Mouse (Mus musculus) hindbrain, embryonic 11.5 days (tissue): ENCODE data around the gene 5730409E04Rik. TPM values are rescaled to one million over a fixed set of nuclear protein-coding genes. Genes with fewer than 3 reads are reported as not detected.

ENCODE experiments used
- ATAC-seq: fragments of 200-750 bp; cut with Nextera tagmentation; 2 replicates; pipeline ENCODE4 v1.8.0; 2017; ENCODE audit warnings: mild to moderate bottlenecking, moderate TSS enrichment, moderate library complexity; ENCODE audit not compliant: low FRiP score
- DNase-seq: peaks from one replicate; pipeline ENCODE4 v3.0.0-alpha.2; 2015; ENCODE audit warnings: low spot score
- H3K27ac ChIP-seq: fragments of 300-500 bp; sonication (generic); 2 replicates; pipeline ENCODE4 v1.5.1; 2014; ENCODE audit warnings: mild to moderate bottlenecking, low read depth, low read length
- H3K27me3 ChIP-seq: fragments of 300-500 bp; sonication (generic); 2 replicates; pipeline ENCODE4 v1.6.1; 2014; ENCODE audit warnings: mild to moderate bottlenecking, low read length, moderate library complexity, mixed read lengths; ENCODE audit not compliant: control insufficient read depth, insufficient read depth
- H3K36me3 ChIP-seq: fragments of 300-500 bp; sonication (generic); 2 replicates; pipeline ENCODE4 v1.6.1; 2014; ENCODE audit warnings: mild to moderate bottlenecking, low read length, moderate library complexity, mixed read lengths; ENCODE audit not compliant: control insufficient read depth, insufficient read depth
- H3K4me1 ChIP-seq: fragments of 300-500 bp; sonication (generic); replicated peaks from 2 replicates; pipeline ENCODE4 v1.6.1; 2014; ENCODE audit warnings: low read length, mixed read lengths; ENCODE audit not compliant: control insufficient read depth, insufficient read depth
- H3K4me2 ChIP-seq: fragments of 300-500 bp; sonication (generic); replicated peaks from 2 replicates; pipeline ENCODE4 v1.6.1; 2014; ENCODE audit warnings: mild to moderate bottlenecking, low read depth, low read length
- H3K4me3 ChIP-seq: fragments of 300-500 bp; sonication (generic); 2 replicates; pipeline ENCODE4 v1.5.1; 2014; ENCODE audit warnings: low read depth, low read length
- H3K9ac ChIP-seq: fragments of 300-500 bp; sonication (generic); 2 replicates; pipeline ENCODE4 v1.6.1; 2014; ENCODE audit warnings: low read depth, low read length
- H3K9me3 ChIP-seq: fragments of 300-500 bp; sonication (generic); 2 replicates; pipeline ENCODE4 v1.6.1; 2016; ENCODE audit warnings: low read length; ENCODE audit not compliant: control insufficient read depth
- WGBS: fragments of 180-500 bp; shearing (Covaris S2); extraction: QIAGEN DNeasy Blood & Tissue Kit; methylation state at CpG from one replicate; pipeline ENCODE4 v1.1.7; 2014; 5-methylcytosine and 5-hydroxymethylcytosine counted together
- polyA plus RNA-seq: library from polyadenylated mRNA; unstranded; fragments of >200 nt; fragmentation: Nextera tagmentation; extraction: Ambion mirVana; gene quantifications from 2 replicates; pipeline ENCODE4 v1.2.1, GENCODE M21; 2014

The 5730409E04Rik gene
- 1.9 and 3.0 TPM in 2 replicates for polyA plus RNA-seq

GRCm38 (mm10) chr4:126609606-126610181, at the start of gene 5730409E04Rik:
Gene 5730409E04Rik (plus strand): TSS chr4:126609818.
- Histone ChIP-seq H3K27me3 (peaks cover 22% of the 10 kb centered on the region), H3K4me3 (peak within 1 kb of the TSS; percentile 55), H3K4me1 (no peaks in the 10 kb centered on the region), H3K27ac (0 out of 2 replicates have a peak within 1 kb of the TSS, but pooled peaks have one; percentile 0), H3K36me3 (no peaks in the 10 kb centered on the region), H3K9me3 (no peaks in the 10 kb centered on the region), H3K9ac (peak within 1 kb of the TSS; percentile 54), H3K4me2 (peak within 1 kb of the TSS; percentile 89)
- ATAC-seq (peak; percentile 81), DNase-seq (peak; percentile 73)
- WGBS = 1% methylated on average over 48 of the region's 48 CpGs

GRCm38 (mm10) chr4:126563798-126564197, 45.8 kb upstream of the 5730409E04Rik start:
- H3K4me3 ChIP-seq = no peak overlapping the region
- WGBS = 94% methylated on average over 6 of the region's 6 CpGs
- 0 out of 2 replicates have a peak, but pooled peaks cover 3% of the 10 kb centered on the region for H3K36me3 ChIP-seq
- no peaks in the 10 kb centered on the region for H3K4me1 ChIP-seq
- no peak overlapping the region for H3K4me2 ChIP-seq
- H3K9ac ChIP-seq = no peak overlapping the region
- H3K9me3 ChIP-seq = no peaks in the 10 kb centered on the region
- no peaks in the 10 kb centered on the region for H3K27me3 ChIP-seq
- ATAC-seq (no peak), DNase-seq (no peak)
- no peak overlapping the region for H3K27ac ChIP-seq

- Histone ChIP-seq H3K27me3 (no peaks in the 10 kb centered on the region), H3K36me3 (0 out of 2 replicates have a peak, but pooled peaks cover 3% of the 10 kb centered on the region), H3K4me1 (no peaks in the 10 kb centered on the region), H3K9me3 (no peaks in the 10 kb centered on the region), H3K4me2 (no peak overlapping the region), H3K27ac (no peak overlapping the region), H3K9ac (no peak overlapping the region), H3K4me3 (no peak overlapping the region)
- DNase-seq (no peak), ATAC-seq (no peak)
- WGBS = 94% methylated on average over 4 of the region's 4 CpGs
Measured at GRCm38 (mm10) chr4:126567243-126567642, 42.4 kb upstream of the 5730409E04Rik start.

GRCm38 (mm10) chr4:126569783-126570182, 39.8 kb upstream of the 5730409E04Rik start:
- H3K4me1 ChIP-seq = no peaks in the 10 kb centered on the region
- WGBS = 96% methylated on average over 3 of the region's 3 CpGs
- H3K9ac ChIP-seq = no peak overlapping the region
- H3K27ac ChIP-seq = no peak overlapping the region
- H3K36me3 ChIP-seq = peaks cover 17% of the 10 kb centered on the region
- H3K9me3 ChIP-seq = no peaks in the 10 kb centered on the region
- no peaks in the 10 kb centered on the region for H3K27me3 ChIP-seq
- no peak overlapping the region for H3K4me3 ChIP-seq
- DNase-seq (no peak), ATAC-seq (no peak)
- no peak overlapping the region for H3K4me2 ChIP-seq

GRCm38 (mm10) chr4:126576281-126576680, 33.3 kb upstream of the 5730409E04Rik start:
- Histone ChIP-seq H3K27me3 (no peaks in the 10 kb centered on the region), H3K4me2 (no peak overlapping the region), H3K36me3 (peaks cover 24% of the 10 kb centered on the region), H3K27ac (no peak overlapping the region), H3K4me3 (no peak overlapping the region), H3K9me3 (no peaks in the 10 kb centered on the region), H3K9ac (no peak overlapping the region), H3K4me1 (no peaks in the 10 kb centered on the region)
- ATAC-seq = no peak
- 92% methylated on average over 5 of the region's 5 CpGs for WGBS
- DNase-seq = no peak

- no peaks in the 10 kb centered on the region for H3K9me3 ChIP-seq
- no peak overlapping the region for H3K4me2 ChIP-seq
- no peak overlapping the region for H3K9ac ChIP-seq
- ATAC-seq (no peak), DNase-seq (no peak)
- H3K4me1 ChIP-seq = no peaks in the 10 kb centered on the region
- WGBS = 87% methylated on average over 3 of the region's 3 CpGs
- no peak overlapping the region for H3K27ac ChIP-seq
- peaks cover 24% of the 10 kb centered on the region for H3K36me3 ChIP-seq
- H3K4me3 ChIP-seq = no peak overlapping the region
- no peaks in the 10 kb centered on the region for H3K27me3 ChIP-seq
Measured at GRCm38 (mm10) chr4:126577920-126578319, 31.7 kb upstream of the 5730409E04Rik start.

- no peaks in the 10 kb centered on the region for H3K9me3 ChIP-seq
- 91% methylated on average over 2 of the region's 2 CpGs for WGBS
- H3K27ac ChIP-seq = no peak overlapping the region
- no peak for ATAC-seq
- no peak for DNase-seq
- H3K9ac ChIP-seq = no peak overlapping the region
- H3K4me2 ChIP-seq = no peak overlapping the region
- no peak overlapping the region for H3K4me3 ChIP-seq
- no peaks in the 10 kb centered on the region for H3K27me3 ChIP-seq
- no peaks in the 10 kb centered on the region for H3K4me1 ChIP-seq
- peaks cover 17% of the 10 kb centered on the region for H3K36me3 ChIP-seq
Measured at GRCm38 (mm10) chr4:126579077-126579476, 30.5 kb upstream of the 5730409E04Rik start.

- no peaks in the 10 kb centered on the region for H3K27me3 ChIP-seq
- no peak overlapping the region for H3K27ac ChIP-seq
- H3K4me3 ChIP-seq = no peak overlapping the region
- no peak overlapping the region for H3K4me2 ChIP-seq
- H3K9me3 ChIP-seq = no peaks in the 10 kb centered on the region
- H3K9ac ChIP-seq = no peak overlapping the region
- WGBS = 97% methylated on average over 13 of the region's 13 CpGs
- ATAC-seq (no peak), DNase-seq (no peak)
- peaks cover 9% of the 10 kb centered on the region for H3K36me3 ChIP-seq
- no peaks in the 10 kb centered on the region for H3K4me1 ChIP-seq
Measured at GRCm38 (mm10) chr4:126585739-126586138, 23.9 kb upstream of the 5730409E04Rik start.

- H3K36me3 ChIP-seq = peaks cover 12% of the 10 kb centered on the region
- WGBS = 94% methylated on average over 6 of the region's 6 CpGs
Measured at GRCm38 (mm10) chr4:126592039-126592438, 17.6 kb upstream of the 5730409E04Rik start.

More at GRCm38 (mm10) chr4:126592039-126592438, 17.6 kb upstream of the 5730409E04Rik start:
- H3K9me3 ChIP-seq = no peaks in the 10 kb centered on the region
- H3K27ac ChIP-seq = no peak overlapping the region
- H3K9ac ChIP-seq = no peak overlapping the region
- ATAC-seq (no peak), DNase-seq (no peak)
- no peaks in the 10 kb centered on the region for H3K4me1 ChIP-seq
- no peak overlapping the region for H3K4me2 ChIP-seq
- H3K4me3 ChIP-seq = no peak overlapping the region
- H3K27me3 ChIP-seq = no peaks in the 10 kb centered on the region
